Mouse (Mus musculus): Measurements from ENCODE around the gene Baiap3. TPM values are rescaled to one million over a fixed set of nuclear protein-coding genes. Genes with fewer than 3 reads are reported as not detected.

The Baiap3 gene
- 2.3 and 3.9 TPM in 2 replicates for polyA plus RNA-seq (2014; fragmentation: Nextera tagmentation; extraction: Ambion mirVana)

DNA sequence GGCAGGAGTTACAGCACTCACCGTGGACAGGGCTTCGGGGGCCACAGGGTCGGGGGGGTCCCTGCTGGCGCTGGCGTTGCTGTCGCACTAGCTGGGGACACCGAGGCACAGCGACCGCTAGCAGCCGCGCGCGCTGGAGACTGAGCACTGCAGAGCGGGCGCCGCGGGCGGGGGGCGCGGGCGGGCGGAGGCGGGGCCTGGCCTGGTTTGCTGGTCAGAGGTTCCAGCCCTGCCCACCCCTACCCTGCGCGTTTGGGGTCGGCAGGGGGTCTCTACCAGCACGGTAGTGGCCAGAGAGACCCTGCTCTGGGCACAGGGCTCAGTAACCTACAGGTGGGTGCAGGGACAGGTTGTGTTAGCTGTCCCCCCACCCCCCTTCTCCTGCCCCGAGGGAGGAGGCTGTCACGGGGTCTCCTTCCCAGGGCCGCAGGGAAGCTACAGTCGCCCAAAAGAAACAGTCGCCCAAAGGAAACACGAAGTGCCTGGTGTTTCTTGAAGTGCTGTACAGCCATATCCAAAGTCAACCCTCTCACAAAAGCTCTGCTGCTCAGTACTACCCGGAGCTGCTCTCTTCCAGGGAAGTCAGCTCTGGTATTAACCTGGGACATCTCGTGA, at the start of gene Baiap3:
Gene Baiap3 (minus strand): TSS at position 225 of the 615 bp plus-strand sequence.
- peak; percentile 11; the same call in 1 of the 2 replicates for ATAC-seq (ENCODE audit: insufficient number of reproducible peaks, insufficient read depth, low FRiP score, low read depth)
- Histone ChIP-seq H3K27me3 (ENCODE audit: control insufficient read depth, insufficient read depth, low read length) (0 out of 2 replicates have a peak, but pooled peaks cover 2% of the 10 kb centered on the region), H3K27ac (ENCODE audit: low read length) (no peak within 1 kb of the TSS), H3K9me3 (ENCODE audit: control insufficient read depth, low read depth, low read length) (no peaks in the 10 kb centered on the region), H3K9ac (replicated peaks; ENCODE audit: low read depth, low read length) (0 out of 2 replicates have a peak within 1 kb of the TSS, but pooled peaks have one; percentile 18), H3K4me2 (replicated peaks; ENCODE audit: low read depth, low read length) (peak within 1 kb of the TSS; percentile 78), H3K36me3 (ENCODE audit: control insufficient read depth, insufficient read depth, low read length) (peaks cover 11% of the 10 kb centered on the region), H3K4me1 (ENCODE audit: control insufficient read depth, insufficient read depth, low read length) (peaks cover 3% of the 10 kb centered on the region; the same call in 1 of the 2 replicates), H3K4me3 (ENCODE audit: low read depth, low read length) (peak within 1 kb of the TSS; percentile 32)
- WGBS, result 3% methylated on average over 35 of the region's 35 CpGs

DNA sequence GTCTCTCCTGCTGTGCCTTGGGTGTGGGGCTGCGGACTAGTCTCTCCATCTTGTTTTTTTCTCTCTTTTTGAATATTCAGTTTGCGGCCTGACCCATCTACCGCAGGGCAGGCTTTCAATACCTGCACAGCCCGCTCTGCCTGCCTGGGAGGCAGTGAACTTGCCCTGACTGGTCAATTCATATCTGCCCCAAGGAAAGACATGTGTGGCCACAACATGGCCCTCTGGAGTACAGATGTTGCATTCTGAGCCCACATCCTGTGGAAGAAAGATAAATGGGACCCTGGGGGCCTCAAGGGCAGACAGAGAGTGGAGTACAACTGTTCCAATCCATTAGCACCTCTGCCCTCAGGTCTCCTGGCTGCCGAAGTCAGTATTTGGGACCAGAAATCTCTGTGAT, 41.9 kb upstream of the Baiap3 start, which contains the start of gene Prss34:
Gene Prss34 (plus strand): TSS at position 301 of the 400 bp plus-strand sequence.
- H3K36me3 ChIP-seq (ENCODE audit: control insufficient read depth, insufficient read depth, low read length), result no peaks in the 10 kb centered on the region
- no peak for ATAC-seq (ENCODE audit: insufficient number of reproducible peaks, insufficient read depth, low FRiP score, low read depth)
- H3K4me3 ChIP-seq (ENCODE audit: low read depth, low read length), result no peak within 1 kb of the TSS
- no peak within 1 kb of the TSS for H3K4me2 ChIP-seq (replicated peaks; ENCODE audit: low read depth, low read length)
- H3K9me3 ChIP-seq (ENCODE audit: control insufficient read depth, low read depth, low read length), result no peaks in the 10 kb centered on the region
- WGBS, result 70% methylated on average over 5 of the region's 5 CpGs
- no peak within 1 kb of the TSS for H3K27ac ChIP-seq (ENCODE audit: low read length)
- H3K4me1 ChIP-seq (ENCODE audit: control insufficient read depth, insufficient read depth, low read length), result no peaks in the 10 kb centered on the region
- no peaks in the 10 kb centered on the region for H3K27me3 ChIP-seq (ENCODE audit: control insufficient read depth, insufficient read depth, low read length)
- H3K9ac ChIP-seq (replicated peaks; ENCODE audit: low read depth, low read length), result no peak within 1 kb of the TSS

DNA sequence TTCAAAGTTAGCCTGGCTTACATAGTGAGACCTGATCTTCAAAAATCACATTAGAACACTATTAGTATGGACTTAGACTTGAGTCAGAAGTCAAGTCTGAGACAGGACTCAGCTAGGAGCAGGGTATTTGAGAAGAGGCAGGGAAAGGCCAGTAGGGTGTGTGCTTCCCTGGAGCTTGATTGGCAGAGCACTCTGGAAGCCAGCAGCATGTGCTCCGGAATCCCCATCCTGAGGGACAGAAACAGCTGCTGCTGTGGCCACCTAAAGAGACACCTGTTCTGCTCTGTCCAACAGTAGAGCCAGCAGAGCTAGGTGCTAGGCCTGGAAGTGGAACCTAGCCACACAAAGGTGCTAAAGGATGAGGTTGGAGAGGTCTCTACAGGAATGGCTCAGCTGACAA, 37.9 kb upstream of the Baiap3 start:
- H3K27ac ChIP-seq (ENCODE audit: low read length), result no peak overlapping the region
- H3K9me3 ChIP-seq (ENCODE audit: control insufficient read depth, low read depth, low read length), result no peaks in the 10 kb centered on the region
- no peak overlapping the region for H3K4me2 ChIP-seq (replicated peaks; ENCODE audit: low read depth, low read length)
- 60% methylated on average over 1 of the region's 1 CpGs for WGBS
- H3K36me3 ChIP-seq (ENCODE audit: control insufficient read depth, insufficient read depth, low read length), result no peaks in the 10 kb centered on the region
- H3K27me3 ChIP-seq (ENCODE audit: control insufficient read depth, insufficient read depth, low read length), result no peaks in the 10 kb centered on the region
- no peaks in the 10 kb centered on the region for H3K4me1 ChIP-seq (ENCODE audit: control insufficient read depth, insufficient read depth, low read length)
- no peak overlapping the region for H3K4me3 ChIP-seq (ENCODE audit: low read depth, low read length)
- no peak for ATAC-seq (ENCODE audit: insufficient number of reproducible peaks, insufficient read depth, low FRiP score, low read depth)
- no peak overlapping the region for H3K9ac ChIP-seq (replicated peaks; ENCODE audit: low read depth, low read length)

DNA sequence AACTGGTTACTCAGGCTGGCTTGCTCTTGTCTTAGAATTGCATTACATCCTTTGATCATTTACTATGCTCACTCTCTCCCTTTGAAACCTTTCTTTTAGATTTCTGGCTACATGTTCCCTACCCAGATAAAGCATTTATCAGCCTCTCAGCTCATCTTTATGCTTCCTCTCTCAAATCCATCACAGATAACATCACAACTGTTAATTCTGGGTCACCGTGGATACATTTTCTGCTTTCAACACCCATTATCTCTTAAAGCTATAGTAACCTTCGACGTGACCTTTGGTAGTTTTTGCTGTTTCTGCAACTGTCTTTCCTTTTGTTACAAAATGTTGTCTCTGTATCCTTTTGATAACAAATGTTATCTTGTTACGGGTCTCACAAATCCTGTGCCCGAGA, 37.3 kb upstream of the Baiap3 start:
- Histone ChIP-seq H3K4me1 (ENCODE audit: control insufficient read depth, insufficient read depth, low read length) (no peaks in the 10 kb centered on the region), H3K9ac (replicated peaks; ENCODE audit: low read depth, low read length) (no peak overlapping the region), H3K4me2 (replicated peaks; ENCODE audit: low read depth, low read length) (no peak overlapping the region), H3K27ac (ENCODE audit: low read length) (no peak overlapping the region), H3K36me3 (ENCODE audit: control insufficient read depth, insufficient read depth, low read length) (no peaks in the 10 kb centered on the region), H3K27me3 (ENCODE audit: control insufficient read depth, insufficient read depth, low read length) (no peaks in the 10 kb centered on the region), H3K9me3 (ENCODE audit: control insufficient read depth, low read depth, low read length) (no peaks in the 10 kb centered on the region), H3K4me3 (ENCODE audit: low read depth, low read length) (no peak overlapping the region)
- ATAC-seq (ENCODE audit: insufficient number of reproducible peaks, insufficient read depth, low FRiP score, low read depth), result no peak
- WGBS, result 62% methylated on average over 5 of the region's 5 CpGs

DNA sequence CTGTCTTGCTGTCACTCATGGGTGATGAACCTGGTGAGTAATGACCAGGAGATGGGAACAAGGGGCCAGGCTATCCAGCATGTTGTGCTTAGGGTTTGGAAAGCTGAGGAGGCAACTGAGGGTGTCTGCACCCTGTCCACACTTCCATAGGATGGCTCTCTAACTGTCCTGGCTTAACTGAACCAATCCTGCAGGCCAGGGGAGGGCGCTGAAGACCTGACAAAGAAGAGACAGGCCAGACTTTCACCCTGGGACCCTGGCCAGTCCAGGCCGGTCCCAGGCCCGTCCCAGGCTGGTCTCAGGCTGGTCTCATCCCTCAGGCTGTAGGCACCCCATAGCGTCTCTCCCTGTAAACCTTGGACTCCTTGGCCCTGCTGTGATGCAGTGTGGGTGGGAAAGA, 34.2 kb upstream of the Baiap3 start:
- H3K4me2 ChIP-seq (replicated peaks; ENCODE audit: low read depth, low read length), result no peak overlapping the region
- no peaks in the 10 kb centered on the region for H3K9me3 ChIP-seq (ENCODE audit: control insufficient read depth, low read depth, low read length)
- H3K4me1 ChIP-seq (ENCODE audit: control insufficient read depth, insufficient read depth, low read length), result no peaks in the 10 kb centered on the region
- no peak for ATAC-seq (ENCODE audit: insufficient number of reproducible peaks, insufficient read depth, low FRiP score, low read depth)
- no peak overlapping the region for H3K4me3 ChIP-seq (ENCODE audit: low read depth, low read length)
- no peak overlapping the region for H3K27ac ChIP-seq (ENCODE audit: low read length)
- no peaks in the 10 kb centered on the region for H3K36me3 ChIP-seq (ENCODE audit: control insufficient read depth, insufficient read depth, low read length)
- no peak overlapping the region for H3K9ac ChIP-seq (replicated peaks; ENCODE audit: low read depth, low read length)
- H3K27me3 ChIP-seq (ENCODE audit: control insufficient read depth, insufficient read depth, low read length), result no peaks in the 10 kb centered on the region
- 33% methylated on average over 4 of the region's 4 CpGs for WGBS

DNA sequence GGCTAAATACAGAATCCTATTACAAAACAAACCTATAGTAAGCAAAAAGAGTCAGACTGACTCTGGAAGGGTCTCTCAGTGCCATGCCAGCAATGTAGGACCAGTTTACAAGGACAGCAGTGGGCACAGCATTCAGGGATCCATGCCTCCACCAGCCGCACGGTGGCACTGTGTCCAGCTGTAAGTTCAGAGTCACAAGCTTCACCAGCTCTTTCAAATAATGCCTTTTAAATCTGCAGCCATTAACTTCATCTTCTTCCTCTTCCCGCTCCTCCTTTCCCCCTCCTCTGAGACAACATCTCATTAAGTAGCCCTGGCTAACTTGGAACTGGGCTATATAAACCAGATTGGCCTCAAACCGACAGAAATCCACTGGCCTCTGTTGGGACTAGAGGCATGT, 32.7 kb upstream of the Baiap3 start:
- H3K9ac ChIP-seq (replicated peaks; ENCODE audit: low read depth, low read length), result no peak overlapping the region
- H3K9me3 ChIP-seq (ENCODE audit: control insufficient read depth, low read depth, low read length), result no peaks in the 10 kb centered on the region
- no peaks in the 10 kb centered on the region for H3K36me3 ChIP-seq (ENCODE audit: control insufficient read depth, insufficient read depth, low read length)
- 16% methylated on average over 4 of the region's 4 CpGs for WGBS
- no peak overlapping the region for H3K4me3 ChIP-seq (ENCODE audit: low read depth, low read length)
- H3K27me3 ChIP-seq (ENCODE audit: control insufficient read depth, insufficient read depth, low read length), result no peaks in the 10 kb centered on the region
- H3K4me1 ChIP-seq (ENCODE audit: control insufficient read depth, insufficient read depth, low read length), result no peaks in the 10 kb centered on the region
- no peak overlapping the region for H3K27ac ChIP-seq (ENCODE audit: low read length)
- ATAC-seq (ENCODE audit: insufficient number of reproducible peaks, insufficient read depth, low FRiP score, low read depth), result no peak
- no peak overlapping the region for H3K4me2 ChIP-seq (replicated peaks; ENCODE audit: low read depth, low read length)

DNA sequence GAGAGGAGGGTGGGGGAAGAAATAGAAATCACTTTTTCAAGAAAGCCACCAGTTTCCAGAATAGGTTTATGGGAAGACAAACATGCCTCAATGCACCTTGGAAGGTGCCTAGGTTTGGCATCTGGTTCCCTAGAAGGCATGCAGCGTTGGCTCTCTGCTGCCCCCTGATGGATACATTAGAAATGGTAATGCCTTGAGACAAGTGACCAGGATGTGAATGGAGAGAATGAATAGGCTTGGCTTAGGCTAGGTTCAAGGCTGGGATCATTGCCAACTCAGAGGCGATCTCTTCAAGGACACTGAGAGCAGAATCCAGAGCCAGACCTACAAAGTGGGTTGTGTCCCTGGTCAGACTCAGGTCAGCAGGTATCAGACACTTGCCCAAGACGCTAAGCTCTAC, 28.9 kb upstream of the Baiap3 start:
- ATAC-seq (ENCODE audit: insufficient number of reproducible peaks, insufficient read depth, low FRiP score, low read depth), result no peak
- 17% methylated on average over 3 of the region's 3 CpGs for WGBS
- no peaks in the 10 kb centered on the region for H3K4me1 ChIP-seq (ENCODE audit: control insufficient read depth, insufficient read depth, low read length)

DNA sequence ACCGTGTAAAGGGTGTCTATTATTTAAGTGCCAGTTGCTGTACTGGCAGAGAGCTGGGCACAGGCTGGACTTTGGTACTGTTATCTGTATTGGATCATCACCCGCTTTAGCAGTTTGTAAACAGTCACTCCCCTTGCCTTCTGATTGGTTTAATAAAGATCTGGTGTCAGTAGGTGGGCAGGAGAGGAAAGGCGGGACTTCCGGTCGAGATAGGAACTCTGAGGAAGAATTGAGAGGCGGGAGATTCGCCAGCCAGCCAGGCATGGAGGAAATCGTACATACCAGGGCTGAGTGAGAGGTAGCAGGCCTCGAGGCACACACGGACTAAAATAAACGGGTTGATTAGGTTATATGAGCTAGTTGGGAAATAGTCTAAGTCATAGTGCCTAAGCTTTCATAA, 26.0 kb upstream of the Baiap3 start:
- 28% methylated on average over 11 of the region's 11 CpGs for WGBS
- no peak overlapping the region for H3K9ac ChIP-seq (replicated peaks; ENCODE audit: low read depth, low read length)
- no peak for ATAC-seq (ENCODE audit: insufficient number of reproducible peaks, insufficient read depth, low FRiP score, low read depth)
- no peaks in the 10 kb centered on the region for H3K9me3 ChIP-seq (ENCODE audit: control insufficient read depth, low read depth, low read length)
- H3K27ac ChIP-seq (ENCODE audit: low read length), result no peak overlapping the region
- H3K4me2 ChIP-seq (replicated peaks; ENCODE audit: low read depth, low read length), result no peak overlapping the region
- no peak overlapping the region for H3K4me3 ChIP-seq (ENCODE audit: low read depth, low read length)
- H3K27me3 ChIP-seq (ENCODE audit: control insufficient read depth, insufficient read depth, low read length), result no peaks in the 10 kb centered on the region
- H3K36me3 ChIP-seq (ENCODE audit: control insufficient read depth, insufficient read depth, low read length), result no peaks in the 10 kb centered on the region
- no peaks in the 10 kb centered on the region for H3K4me1 ChIP-seq (ENCODE audit: control insufficient read depth, insufficient read depth, low read length)

More for the DNA sequence above, 28.9 kb upstream of the Baiap3 start:
- Histone ChIP-seq H3K9me3 (ENCODE audit: control insufficient read depth, low read depth, low read length) (no peaks in the 10 kb centered on the region), H3K36me3 (ENCODE audit: control insufficient read depth, insufficient read depth, low read length) (no peaks in the 10 kb centered on the region), H3K27me3 (ENCODE audit: control insufficient read depth, insufficient read depth, low read length) (no peaks in the 10 kb centered on the region), H3K4me2 (replicated peaks; ENCODE audit: low read depth, low read length) (no peak overlapping the region), H3K4me3 (ENCODE audit: low read depth, low read length) (no peak overlapping the region), H3K27ac (ENCODE audit: low read length) (no peak overlapping the region), H3K9ac (replicated peaks; ENCODE audit: low read depth, low read length) (no peak overlapping the region)

DNA sequence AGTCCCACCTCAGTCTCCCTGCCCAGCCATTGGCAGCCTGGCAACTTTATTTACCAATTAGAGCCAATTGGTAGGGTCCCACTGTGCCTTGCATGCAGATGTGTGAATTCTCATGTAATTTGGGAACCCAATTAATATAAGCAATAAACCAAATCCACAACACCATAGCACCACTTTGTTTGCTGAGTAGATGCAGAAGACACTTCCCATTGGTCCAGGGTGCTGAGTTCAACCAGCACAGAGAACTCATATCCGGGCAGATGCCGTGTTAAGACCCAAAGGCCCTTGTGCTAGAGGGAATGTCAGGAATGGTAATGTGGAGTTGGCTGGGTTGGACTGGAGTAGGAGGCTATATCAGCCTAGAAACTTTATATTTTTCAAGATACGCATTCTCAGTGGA, 19.7 kb upstream of the Baiap3 start:
- Histone ChIP-seq H3K4me2 (replicated peaks; ENCODE audit: low read depth, low read length) (no peak overlapping the region), H3K4me3 (ENCODE audit: low read depth, low read length) (no peak overlapping the region), H3K27ac (ENCODE audit: low read length) (no peak overlapping the region), H3K27me3 (ENCODE audit: control insufficient read depth, insufficient read depth, low read length) (no peaks in the 10 kb centered on the region), H3K36me3 (ENCODE audit: control insufficient read depth, insufficient read depth, low read length) (no peaks in the 10 kb centered on the region), H3K9me3 (ENCODE audit: control insufficient read depth, low read depth, low read length) (no peaks in the 10 kb centered on the region), H3K4me1 (ENCODE audit: control insufficient read depth, insufficient read depth, low read length) (peaks cover 14% of the 10 kb centered on the region; the same call in 1 of the 2 replicates), H3K9ac (replicated peaks; ENCODE audit: low read depth, low read length) (no peak overlapping the region)
- WGBS, result 92% methylated on average over 3 of the region's 3 CpGs
- no peak for ATAC-seq (ENCODE audit: insufficient number of reproducible peaks, insufficient read depth, low FRiP score, low read depth)
